Mouse (Mus musculus) monocyte, adult 5-6 weeks (primary cell): ENCODE data around the gene Idh2. TPM values are rescaled to one million over a fixed set of nuclear protein-coding genes. Genes with fewer than 3 reads are reported as not detected.
"Not testable (repeated sequence)": the region's sequence is repeated elsewhere in the genome, so short reads cannot be mapped to it uniquely, and the experiment has no call there.

Experiments
- ATAC-seq: fragments of 153-309, 156-312 bp; replicated peaks from 2 replicates; pipeline ENCODE4 v1.8.0; 2017; ENCODE audit warnings: mild to moderate bottlenecking; ENCODE audit not compliant: low TSS enrichment, insufficient number of reproducible peaks, severe bottlenecking, poor library complexity, low FRiP score
- total RNA-seq: library from RNA; stranded (forward); fragments of 200-1000, 200-491, 200-594 nt; gene quantifications from 3 replicates; pipeline ENCODE4 v1.2.3, GENCODE M21; 2017

Idh2 gene
- total RNA-seq, 1 experiment from 2014 or later = 27.2 TPM

GRCm38 (mm10) chr7:80068341-80068740 lies 46.9 kb downstream of the Idh2 start:
- no peak for ATAC-seq

- ATAC-seq = no peak
Measured at GRCm38 (mm10) chr7:80066675-80067455, 48.3 kb downstream of the Idh2 start.

GRCm38 (mm10) chr7:80065250-80065649 lies 49.9 kb downstream of the Idh2 start:
- ATAC-seq = no peak

- ATAC-seq = no peak
Measured at GRCm38 (mm10) chr7:80063902-80064736, 51.1 kb downstream of the Idh2 start.

GRCm38 (mm10) chr7:80063244-80063643 lies 51.9 kb downstream of the Idh2 start:
- no peak for ATAC-seq

- ATAC-seq = no peak
Measured at GRCm38 (mm10) chr7:80062083-80062826, 52.9 kb downstream of the Idh2 start.

- ATAC-seq = no peak
Measured at GRCm38 (mm10) chr7:80060012-80060778, 55.0 kb downstream of the Idh2 start.

GRCm38 (mm10) chr7:80059064-80059838 lies 55.9 kb downstream of the Idh2 start:
- no peak for ATAC-seq

- ATAC-seq = no peak
Measured at GRCm38 (mm10) chr7:80058405-80059063, 56.7 kb downstream of the Idh2 start.

- ATAC-seq = no peak
Measured at GRCm38 (mm10) chr7:80057781-80058180, 57.4 kb downstream of the Idh2 start.

GRCm38 (mm10) chr7:80057002-80057691 lies 58.0 kb downstream of the Idh2 start:
- ATAC-seq = peak; percentile 37; the same call in 1 of the 2 replicates

- no peak for ATAC-seq
Measured at GRCm38 (mm10) chr7:80055781-80056180, 59.4 kb downstream of the Idh2 start.

- ATAC-seq = no peak
Measured at GRCm38 (mm10) chr7:80053147-80053546, 62.0 kb downstream of the Idh2 start.

GRCm38 (mm10) chr7:80052261-80052660 lies 62.9 kb downstream of the Idh2 start:
- no peak for ATAC-seq

- no peak for ATAC-seq
Measured at GRCm38 (mm10) chr7:80051835-80052234, 63.4 kb downstream of the Idh2 start.

GRCm38 (mm10) chr7:80050382-80050781 lies 64.8 kb downstream of the Idh2 start:
- ATAC-seq = not testable (repeated sequence)

- ATAC-seq = no peak
Measured at GRCm38 (mm10) chr7:80049746-80050145, 65.4 kb downstream of the Idh2 start.
